Mouse (Mus musculus): ENCODE measurements around the gene Adamts7.

The Adamts7 gene

GRCm38 (mm10) chr9:90197116-90197665, 34.3 kb downstream of the Adamts7 start:
- no peak for DNase-seq (ENCODE audit: low read depth, low spot score)

DNA sequence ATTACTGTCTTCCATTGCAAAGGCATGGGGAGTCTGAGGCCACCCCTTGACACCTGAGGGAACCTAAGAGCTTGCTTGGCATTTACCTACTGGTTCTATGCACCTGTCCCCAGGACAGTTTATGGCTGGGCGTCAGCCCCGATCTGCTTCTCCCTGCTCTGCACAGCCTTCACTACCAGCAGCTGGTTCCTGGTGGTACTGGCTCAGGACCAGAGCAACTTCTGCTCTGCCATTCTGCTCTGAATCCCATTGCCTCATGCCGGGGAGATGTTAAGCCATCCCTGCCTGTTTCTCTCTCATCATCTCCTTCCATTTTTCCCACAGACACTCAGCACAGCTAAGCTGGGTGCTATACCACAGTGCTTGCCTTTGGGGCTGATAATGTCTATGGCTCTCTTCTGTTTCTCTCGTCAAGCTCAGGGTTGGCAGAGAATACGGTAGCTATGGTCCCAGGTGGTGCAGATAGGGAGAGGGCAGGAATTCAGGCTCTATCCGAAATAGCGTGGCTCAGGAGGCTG, 35.1 kb downstream of the Adamts7 start:
- no peak for DNase-seq (ENCODE audit: low read depth, low spot score)

- DNase-seq (ENCODE audit: low read depth, low spot score): no peak
Observed at GRCm38 (mm10) chr9:90198531-90199449, 35.9 kb downstream of the Adamts7 start.

DNA sequence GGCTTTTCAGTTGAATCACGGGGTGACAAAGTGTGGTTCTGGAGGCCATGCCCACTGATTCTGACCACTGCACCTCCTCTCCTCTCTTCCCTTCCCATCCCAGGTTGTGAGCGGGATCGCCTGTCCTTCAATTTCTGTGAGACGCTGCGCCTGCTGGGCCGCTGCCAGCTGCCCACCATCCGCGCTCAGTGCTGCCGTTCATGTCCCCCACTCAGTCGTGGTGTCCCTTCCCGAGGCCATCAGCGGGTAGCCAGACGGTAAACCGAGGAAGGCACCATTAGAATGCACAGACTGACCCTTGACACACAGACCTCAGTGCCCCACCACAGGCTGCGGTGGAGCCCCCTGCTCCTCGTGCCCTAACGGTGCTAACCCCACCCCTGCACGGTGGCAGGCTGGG, 36.7 kb downstream of the Adamts7 start:
- DNase-seq (ENCODE audit: low read depth, low spot score): no peak

- DNase-seq (ENCODE audit: low read depth, low spot score): no peak
Observed at GRCm38 (mm10) chr9:90200501-90200900, 37.6 kb downstream of the Adamts7 start.

DNA sequence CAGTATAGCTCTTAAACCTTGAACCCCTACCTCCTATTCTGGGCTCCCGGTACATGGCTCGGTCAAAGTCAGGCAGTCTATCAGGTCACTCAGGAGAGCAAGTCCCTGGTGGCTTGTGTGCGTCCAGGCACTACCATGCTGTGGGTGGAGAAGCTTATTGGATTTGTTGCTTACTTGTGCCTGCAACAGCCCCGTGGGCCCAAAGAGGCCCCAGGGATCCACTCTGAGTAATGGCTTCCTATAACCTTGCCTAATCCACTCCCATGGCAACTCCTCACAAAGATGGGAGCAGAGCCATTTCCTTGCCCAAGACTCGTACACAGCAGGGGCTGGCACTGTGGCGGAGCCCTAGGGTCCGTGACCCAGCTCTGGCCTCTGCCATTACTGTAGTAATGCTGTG, 38.2 kb downstream of the Adamts7 start:
- no peak for DNase-seq (ENCODE audit: low read depth, low spot score)

GRCm38 (mm10) chr9:90201541-90201940, 38.7 kb downstream of the Adamts7 start:
- DNase-seq (ENCODE audit: low read depth, low spot score): no peak

DNA sequence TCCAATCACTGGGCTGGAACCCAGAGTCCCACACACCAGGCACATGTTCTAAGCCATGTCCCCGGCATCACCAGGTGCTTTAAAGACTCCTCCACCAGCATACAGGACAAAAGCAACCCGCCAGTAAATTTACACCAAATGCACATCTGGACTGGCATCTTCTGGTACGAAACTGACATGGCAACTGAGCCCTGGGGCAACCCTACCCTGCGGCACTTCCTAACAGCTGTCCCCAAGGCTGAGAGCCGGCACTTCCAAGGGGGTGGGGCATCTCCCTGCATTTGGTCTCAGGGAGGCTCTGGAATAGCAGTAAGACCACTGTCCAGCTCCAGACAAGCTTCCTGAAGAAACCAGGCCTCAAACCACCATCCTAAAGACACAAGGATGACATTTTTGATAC, 40.4 kb downstream of the Adamts7 start:
- no peak for DNase-seq (ENCODE audit: low read depth, low spot score)

DNA sequence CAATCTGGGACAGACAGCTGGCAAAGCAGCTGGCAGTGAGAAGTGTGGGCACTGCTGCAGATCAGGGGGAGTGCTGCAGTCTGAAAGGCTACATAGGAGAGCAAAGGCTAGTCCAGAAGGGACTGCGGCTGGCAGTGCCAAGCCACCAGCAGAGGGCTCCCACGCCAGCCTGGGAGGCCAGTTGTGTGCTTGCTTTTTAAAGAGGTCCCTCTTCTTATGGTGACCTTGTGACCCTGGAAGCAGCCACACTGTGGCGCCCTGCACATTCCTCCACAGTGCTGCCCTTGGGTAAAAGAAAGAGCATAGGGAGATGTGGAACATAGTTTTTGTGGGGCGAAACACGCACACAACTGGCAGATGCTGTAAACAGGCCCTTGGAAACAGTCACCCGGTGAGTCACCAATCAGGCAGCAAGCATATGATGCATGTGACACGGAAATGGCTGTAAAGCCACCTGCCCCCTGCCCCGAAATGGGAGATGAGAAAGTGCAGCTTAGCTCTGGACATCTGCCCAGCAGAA, 41.6 kb downstream of the Adamts7 start:
- DNase-seq (ENCODE audit: low read depth, low spot score): peak; percentile 12

DNA sequence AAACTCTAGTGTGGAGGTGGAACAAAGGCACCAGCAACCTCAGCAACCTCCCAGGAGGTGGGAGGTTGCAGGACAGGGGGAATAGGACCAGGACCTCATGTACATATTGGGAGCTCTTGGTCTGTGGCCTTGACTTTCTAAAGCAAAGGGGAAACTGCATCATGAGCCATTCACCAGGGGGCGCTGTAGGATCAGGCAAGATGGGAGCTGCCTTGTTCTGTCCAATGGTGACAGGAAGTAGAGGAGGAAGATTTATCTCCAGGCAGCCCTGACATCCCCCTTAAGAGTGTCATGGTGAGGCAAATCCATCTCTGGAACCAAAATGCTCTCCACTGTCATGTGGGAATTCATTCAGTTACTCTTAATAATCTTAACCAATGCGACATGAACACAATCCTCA, 43.6 kb downstream of the Adamts7 start:
- DNase-seq (ENCODE audit: low read depth, low spot score): peak; percentile 81

DNA sequence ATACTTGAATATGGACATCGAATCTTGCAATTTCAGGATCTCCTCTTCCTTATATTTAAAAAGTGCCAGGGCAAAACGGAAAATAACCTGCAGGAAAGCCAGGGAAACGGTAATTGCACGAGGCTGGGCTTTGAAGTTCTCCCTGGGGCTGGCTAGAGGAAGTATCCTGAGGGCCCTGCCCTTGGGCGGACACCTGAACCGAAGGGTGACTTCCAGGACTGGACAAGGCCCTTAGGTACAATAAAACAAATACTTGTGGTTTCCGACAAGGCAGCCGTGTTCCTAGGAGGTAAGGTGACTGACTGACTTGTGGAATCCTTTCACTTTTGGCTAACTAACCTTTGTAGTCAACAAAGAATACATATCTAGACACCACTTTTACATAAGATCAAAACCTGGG, 44.9 kb downstream of the Adamts7 start:
- no peak for DNase-seq (ENCODE audit: low read depth, low spot score)

- no peak for DNase-seq (ENCODE audit: low read depth, low spot score)
Observed at GRCm38 (mm10) chr9:90208655-90209054, 45.8 kb downstream of the Adamts7 start.

- no peak for DNase-seq (ENCODE audit: low read depth, low spot score)
Observed at GRCm38 (mm10) chr9:90213127-90213526, 50.3 kb downstream of the Adamts7 start.

GRCm38 (mm10) chr9:90216259-90217001, 53.6 kb downstream of the Adamts7 start:
- no peak for DNase-seq (ENCODE audit: low read depth, low spot score)

- no peak for DNase-seq (ENCODE audit: low read depth, low spot score)
Observed at GRCm38 (mm10) chr9:90217501-90217900, 54.6 kb downstream of the Adamts7 start.

DNA sequence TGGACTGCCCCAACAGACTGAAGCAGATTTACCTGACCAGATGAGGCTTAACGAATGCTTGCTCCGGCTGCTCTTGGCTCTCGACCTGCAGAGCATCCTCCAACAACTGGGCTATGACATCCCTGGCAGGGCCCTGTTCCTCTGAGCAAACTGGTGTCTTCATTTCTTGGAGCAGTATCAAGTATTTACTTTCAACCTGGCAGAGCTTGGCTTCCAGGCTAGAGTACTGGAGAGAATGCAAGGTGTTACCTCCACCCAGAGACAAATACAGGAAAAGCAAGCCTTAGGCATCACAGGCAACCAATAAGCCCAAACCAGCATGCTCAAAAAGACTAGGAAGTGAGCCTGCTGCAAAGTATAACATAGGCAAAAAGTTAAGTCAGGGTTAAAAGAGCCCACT, 59.4 kb downstream of the Adamts7 start:
- DNase-seq (ENCODE audit: low read depth, low spot score): no peak

GRCm38 (mm10) chr9:90226081-90226741, 63.3 kb downstream of the Adamts7 start:
- DNase-seq (ENCODE audit: low read depth, low spot score): no peak

- DNase-seq (ENCODE audit: low read depth, low spot score): no peak
Observed at GRCm38 (mm10) chr9:90226742-90227096, 63.9 kb downstream of the Adamts7 start.

DNA sequence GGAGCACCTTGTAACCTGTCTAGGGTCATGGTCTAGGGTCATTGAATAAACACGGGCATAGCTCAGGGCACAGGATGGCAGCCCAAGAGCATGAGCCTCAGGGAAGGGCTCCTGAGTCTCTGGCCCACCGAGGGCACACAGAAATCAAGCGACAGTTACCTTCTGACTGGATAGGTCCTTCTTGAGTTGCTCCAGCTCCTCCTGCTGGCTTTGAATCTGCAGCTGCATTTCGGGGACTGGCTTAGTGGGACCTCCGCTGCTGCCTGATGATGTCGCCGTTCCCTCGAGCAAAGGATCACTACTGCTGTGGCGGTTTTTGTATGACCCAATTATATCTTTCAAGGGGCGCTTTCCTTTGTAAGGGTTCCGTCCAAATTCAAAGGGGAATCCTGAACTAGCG, 64.3 kb downstream of the Adamts7 start:
- DNase-seq (ENCODE audit: low read depth, low spot score): no peak

DNA sequence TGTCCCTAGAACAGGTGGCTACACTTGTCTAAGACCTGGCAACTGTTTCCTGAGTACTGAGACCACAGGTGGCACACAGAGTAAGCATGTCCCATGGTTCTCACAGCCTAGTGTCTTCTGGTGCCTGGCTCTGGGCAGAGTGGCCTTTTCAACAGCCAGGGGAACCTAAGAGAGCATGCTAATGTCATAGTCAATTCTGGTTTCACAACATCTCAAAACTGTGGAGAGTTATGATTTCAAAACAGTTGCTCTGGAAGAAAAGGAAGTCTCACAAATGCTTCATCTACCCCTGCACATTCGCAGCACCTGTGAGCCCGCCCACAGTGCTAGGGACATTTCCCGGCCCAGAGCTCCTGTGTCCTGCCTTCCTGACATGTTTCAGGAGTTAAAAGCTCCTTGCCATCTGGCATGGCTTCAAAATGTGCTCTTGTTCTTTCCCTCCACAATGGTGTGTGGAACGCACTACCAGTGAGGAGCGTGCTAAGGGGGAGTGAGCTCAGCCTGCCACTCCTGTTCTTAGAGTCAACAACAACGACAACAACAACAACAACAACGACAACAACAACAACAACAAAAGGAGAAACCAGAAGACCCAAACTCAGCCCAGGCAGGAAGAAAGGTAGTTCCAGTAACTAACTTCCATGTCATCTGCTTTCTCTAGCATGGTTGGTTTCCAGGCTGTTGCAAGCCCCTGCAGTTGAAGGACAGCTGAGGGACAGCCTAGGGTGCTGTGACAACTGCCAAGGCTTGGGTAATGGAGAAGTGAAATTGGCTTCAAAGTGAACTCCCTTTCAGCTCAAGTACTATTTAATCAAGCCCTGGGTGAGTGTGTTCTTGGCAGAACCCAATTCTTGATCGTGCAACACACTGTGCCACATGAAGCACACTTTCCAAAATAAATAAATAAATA, 70.2 kb downstream of the Adamts7 start:
- DNase-seq (ENCODE audit: low read depth, low spot score): no peak
